Mouse (Mus musculus): ENCODE results near the gene Epn2.

DNA sequence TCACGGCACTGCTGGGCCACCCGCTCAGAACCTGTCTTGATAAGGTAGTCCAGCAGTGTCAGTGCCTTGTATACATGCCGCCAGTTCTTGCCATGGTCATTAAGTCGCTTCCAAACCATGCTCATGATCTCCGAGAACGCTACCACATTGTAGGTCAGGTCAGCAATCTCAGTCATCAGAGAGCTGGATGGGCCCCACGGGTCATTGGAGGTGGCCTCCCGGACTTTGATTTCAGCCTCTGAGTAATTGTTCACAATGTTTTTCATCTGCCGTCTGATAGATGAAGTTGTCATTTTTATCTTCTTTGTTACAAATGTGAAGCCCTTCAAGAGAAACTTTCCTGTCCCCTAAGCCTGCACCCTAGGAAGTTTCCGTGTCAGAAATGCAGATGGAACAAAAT is 33.0 kb downstream of the Epn2 start:
- no peak for TF ChIP-seq CTCF (IDR thresholded peaks at IDR 0.05; ENCODE audit: borderline replicate concordance, extremely low read depth, insufficient read depth, insufficient read length)
- no peak for TF ChIP-seq POLR2A (IDR thresholded peaks at IDR 0.05; ENCODE audit: borderline replicate concordance, extremely low read depth, insufficient read depth, insufficient read length, poor library complexity, severe bottlenecking)

All from brain, embryonic 14.5 days (tissue).